Mouse (Mus musculus): Measurements from ENCODE around the gene Nrxn1. TPM values are rescaled to one million over a fixed set of nuclear protein-coding genes. Genes with fewer than 3 reads are reported as not detected.

Nrxn1 gene
- total RNA-seq, 2 experiments from 2014 or later: 1.2 to 2.0 TPM

DNA sequence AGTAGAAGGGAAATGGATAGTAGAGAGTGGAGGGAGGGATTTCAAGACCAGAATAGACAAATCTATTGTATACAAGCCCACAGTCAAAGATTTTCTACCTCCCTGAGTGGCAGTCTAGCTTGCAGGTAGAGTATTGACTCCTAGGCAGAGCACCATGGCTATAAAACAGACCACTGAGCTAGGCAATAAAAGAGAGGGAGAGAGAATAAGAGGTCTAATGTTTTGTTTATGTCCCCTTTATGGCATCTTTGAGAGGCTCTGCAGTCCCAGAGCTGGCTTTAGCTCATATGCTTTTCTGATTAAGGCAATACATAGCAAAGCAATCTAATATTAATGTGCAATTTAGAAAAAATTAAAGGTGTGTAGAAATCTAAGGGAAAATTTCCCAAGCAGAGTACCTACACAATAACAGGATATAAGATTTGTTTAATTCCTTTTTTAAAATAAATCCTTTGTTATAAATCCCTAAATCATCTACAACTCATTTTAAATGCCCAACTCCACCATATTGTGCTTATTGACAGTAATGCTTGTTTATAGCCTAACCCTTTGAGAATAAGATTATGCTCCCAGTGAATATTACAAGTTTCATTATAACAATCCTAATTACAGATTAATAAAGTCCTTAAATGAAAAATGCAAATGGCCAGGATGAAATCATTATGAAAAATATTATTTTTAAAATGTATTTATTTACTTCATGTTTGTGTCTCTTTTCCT lies 613.2 kb downstream of the Nrxn1 start:
- intact Hi-C loops (cut with DNase I): no loop called here
- DNase-seq (ENCODE audit: low spot score): no peak

DNA sequence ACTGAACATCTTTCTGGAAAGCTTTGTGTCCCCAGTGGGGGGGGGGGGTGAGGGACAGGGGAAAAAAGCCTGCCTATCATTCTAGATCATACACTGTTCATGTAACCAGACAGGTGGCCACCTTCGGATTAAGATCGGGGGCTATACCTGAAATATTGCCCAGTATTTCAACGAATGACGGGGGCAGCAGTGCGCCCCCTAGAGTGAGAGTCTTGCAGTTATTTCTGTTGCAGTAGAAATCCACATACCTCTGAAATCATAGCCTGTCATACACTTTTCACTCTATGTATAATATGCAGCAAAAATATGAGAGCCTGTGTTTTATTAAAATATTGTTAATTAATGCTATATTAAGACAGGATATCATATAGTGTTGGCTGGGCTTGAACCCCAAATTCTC lies 636.1 kb downstream of the Nrxn1 start:
- intact Hi-C loops (cut with DNase I): no loop called here
- no peak for DNase-seq (ENCODE audit: low spot score)

- no peak for DNase-seq (ENCODE audit: low spot score)
- intact Hi-C loops (cut with DNase I): no loop called here
These were observed 637.0 kb downstream of the Nrxn1 start for GRCm38 (mm10) chr17:90455904-90456303.

DNA sequence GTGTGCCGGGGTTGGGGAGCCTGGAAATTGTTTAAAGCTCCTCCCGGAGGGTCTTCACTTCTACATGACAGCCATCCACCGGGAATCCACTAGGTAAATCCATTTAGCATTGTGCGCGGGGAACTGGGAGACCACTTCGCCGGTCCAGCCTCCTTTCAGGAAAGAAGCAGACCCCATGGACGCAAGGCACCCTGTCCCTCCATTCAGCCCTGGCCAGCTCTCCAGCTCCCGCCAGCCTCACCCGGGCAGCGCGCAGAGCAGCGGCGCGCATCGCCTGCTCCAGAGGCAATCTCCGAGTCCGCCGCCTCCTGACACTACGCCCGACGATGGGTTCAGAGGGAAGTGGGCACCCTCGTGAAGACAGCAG lies 637.5 kb downstream of the Nrxn1 start:
- DNase-seq (ENCODE audit: low spot score): no peak
- intact Hi-C loops (cut with DNase I): no loop called here

- intact Hi-C loops (cut with DNase I): no loop called here
- no peak for DNase-seq (ENCODE audit: low spot score)
These were observed 638.0 kb downstream of the Nrxn1 start for GRCm38 (mm10) chr17:90454738-90455408.

DNA sequence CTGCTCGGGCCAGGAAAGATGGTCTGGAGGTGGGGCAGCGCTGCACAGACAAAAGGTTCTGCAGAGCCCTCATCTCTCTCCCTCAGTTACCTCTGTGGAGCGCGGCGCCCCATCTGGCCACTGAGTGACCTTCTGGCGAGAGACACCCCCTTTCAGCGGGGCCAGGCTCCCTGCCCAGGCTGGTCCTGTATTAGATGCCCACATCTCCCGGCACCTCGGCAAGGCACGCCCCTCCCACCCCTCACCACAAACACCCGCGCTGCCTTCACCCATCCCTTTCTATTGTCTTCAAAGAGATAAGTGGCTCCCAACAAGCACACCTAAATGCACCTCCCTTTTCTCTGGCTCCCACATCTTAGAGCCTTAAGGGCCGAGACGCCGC lies 638.5 kb downstream of the Nrxn1 start:
- intact Hi-C loops (cut with DNase I): no loop called here
- DNase-seq (ENCODE audit: low spot score): no peak

GRCm38 (mm10) chr17:90453280-90453679 lies 639.6 kb downstream of the Nrxn1 start:
- intact Hi-C loops (cut with DNase I): no loop called here
- no peak for DNase-seq (ENCODE audit: low spot score)

GRCm38 (mm10) chr17:90452770-90453169 lies 640.1 kb downstream of the Nrxn1 start:
- intact Hi-C loops (cut with DNase I): no loop called here
- DNase-seq (ENCODE audit: low spot score): no peak

DNA sequence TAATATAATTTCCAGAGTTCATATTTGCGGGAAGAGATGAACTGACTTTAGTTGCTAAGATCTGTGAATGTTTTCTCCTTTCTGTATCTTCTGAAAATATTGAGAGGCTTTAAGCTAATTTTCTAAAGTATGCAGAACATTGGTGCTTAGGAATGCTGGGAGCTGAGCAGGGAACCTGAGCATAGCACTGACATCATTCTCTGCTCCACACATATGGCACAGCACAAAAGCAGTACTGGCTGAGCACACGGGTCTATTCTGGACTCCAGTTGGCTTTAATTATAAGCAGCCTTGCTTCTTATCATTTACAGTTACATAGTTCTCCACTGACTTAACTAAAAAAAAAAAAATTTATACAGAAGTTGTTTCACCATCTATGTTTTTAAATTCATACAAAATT lies 641.5 kb downstream of the Nrxn1 start:
- no peak for DNase-seq (ENCODE audit: low spot score)
- intact Hi-C loops (cut with DNase I): no loop called here

- intact Hi-C loops (cut with DNase I): no loop called here
- no peak for DNase-seq (ENCODE audit: low spot score)
These were observed 649.8 kb downstream of the Nrxn1 start for GRCm38 (mm10) chr17:90443067-90443466.

- DNase-seq (ENCODE audit: low spot score): no peak
- intact Hi-C loops (cut with DNase I): no loop called here
These were observed 657.0 kb downstream of the Nrxn1 start for GRCm38 (mm10) chr17:90435836-90436235.

DNA sequence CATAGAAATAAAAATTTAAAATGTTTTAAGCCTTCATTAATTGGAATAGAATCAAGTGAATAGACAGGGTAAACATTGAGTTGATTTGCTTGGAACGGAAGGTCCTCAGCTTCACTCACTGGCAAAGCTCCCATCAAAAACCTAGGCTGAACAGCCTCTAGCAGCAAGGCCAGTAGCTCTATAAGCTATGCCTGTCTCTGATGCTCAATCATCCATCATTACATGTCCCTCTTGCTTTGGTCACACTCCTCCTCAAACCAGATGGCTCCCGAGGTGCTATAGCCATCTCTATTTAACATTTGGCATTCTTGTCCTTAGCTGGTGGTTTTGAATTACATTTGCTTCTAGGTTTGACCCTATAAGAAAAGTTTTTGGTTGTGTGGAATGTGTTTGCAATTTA lies 657.5 kb downstream of the Nrxn1 start:
- intact Hi-C loops (cut with DNase I): no loop called here
- DNase-seq (ENCODE audit: low spot score): no peak

DNA sequence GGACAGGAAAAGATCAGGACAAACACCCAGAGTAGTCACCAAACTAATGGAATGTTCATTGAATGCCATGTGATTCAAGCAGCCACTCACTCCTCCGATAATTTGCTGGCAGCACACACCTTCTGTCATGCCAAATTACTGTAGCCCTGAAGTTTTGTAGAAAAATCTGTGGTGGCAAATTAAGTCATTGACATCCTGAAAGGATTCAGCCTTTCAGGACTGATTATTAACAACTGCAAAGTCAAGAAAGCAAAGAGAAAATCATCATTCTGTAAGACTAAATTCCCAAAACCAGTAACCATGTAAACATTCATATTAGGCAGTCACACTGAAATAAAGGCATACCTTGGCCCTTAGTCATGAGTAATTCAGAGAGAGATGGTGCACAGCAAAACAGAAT lies 662.7 kb downstream of the Nrxn1 start:
- no peak for DNase-seq (ENCODE audit: low spot score)
- intact Hi-C loops (cut with DNase I): no loop called here

DNA sequence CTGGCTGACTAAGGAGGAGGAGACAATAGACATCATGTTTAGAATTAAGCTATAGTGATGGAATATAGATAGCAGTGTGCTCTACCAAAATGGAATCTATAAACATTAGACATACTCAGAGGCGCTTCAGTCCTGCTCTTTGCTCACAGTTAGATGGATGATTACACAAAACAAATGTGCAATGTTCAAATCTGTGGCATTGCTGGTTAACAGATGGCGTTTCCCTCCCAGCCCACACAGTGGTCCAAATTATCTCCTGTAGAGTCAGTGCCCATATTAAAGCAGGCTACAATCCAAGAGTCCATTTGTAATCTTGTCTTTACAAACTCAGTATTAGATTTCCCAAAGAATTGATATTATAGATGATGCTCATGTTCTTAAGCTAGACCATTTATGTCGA lies 666.9 kb downstream of the Nrxn1 start:
- no peak for DNase-seq (ENCODE audit: low spot score)
- intact Hi-C loops (cut with DNase I): no loop called here

DNA sequence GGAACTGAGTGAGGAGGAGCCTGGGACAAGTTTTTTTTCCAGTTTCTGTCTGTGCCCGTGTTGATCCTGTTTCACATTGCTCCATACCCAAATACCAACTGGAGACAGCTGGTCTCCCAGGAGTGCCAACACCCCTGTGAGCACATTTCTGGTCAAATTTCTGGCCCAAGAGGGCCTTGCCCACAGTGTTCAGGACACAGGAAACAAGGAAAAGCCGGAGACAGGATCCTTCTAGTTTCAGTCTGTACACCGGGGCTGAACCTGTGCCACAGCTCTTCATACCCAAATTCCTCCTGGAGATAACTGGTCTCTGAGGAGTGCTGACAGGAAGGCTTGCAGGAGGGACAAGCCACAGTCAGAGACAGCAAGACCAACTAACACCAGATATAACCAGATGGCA lies 670.3 kb downstream of the Nrxn1 start:
- intact Hi-C loops (cut with DNase I): no loop called here

GRCm38 (mm10) chr17:90420757-90421156 lies 672.1 kb downstream of the Nrxn1 start:
- intact Hi-C loops (cut with DNase I): no loop called here
- DNase-seq (ENCODE audit: low spot score): no peak

More for the DNA sequence above, 670.3 kb downstream of the Nrxn1 start:
- no peak for DNase-seq (ENCODE audit: low spot score)

GRCm38 (mm10) chr17:90419615-90420014 lies 673.3 kb downstream of the Nrxn1 start:
- intact Hi-C loops (cut with DNase I): no loop called here

DNA sequence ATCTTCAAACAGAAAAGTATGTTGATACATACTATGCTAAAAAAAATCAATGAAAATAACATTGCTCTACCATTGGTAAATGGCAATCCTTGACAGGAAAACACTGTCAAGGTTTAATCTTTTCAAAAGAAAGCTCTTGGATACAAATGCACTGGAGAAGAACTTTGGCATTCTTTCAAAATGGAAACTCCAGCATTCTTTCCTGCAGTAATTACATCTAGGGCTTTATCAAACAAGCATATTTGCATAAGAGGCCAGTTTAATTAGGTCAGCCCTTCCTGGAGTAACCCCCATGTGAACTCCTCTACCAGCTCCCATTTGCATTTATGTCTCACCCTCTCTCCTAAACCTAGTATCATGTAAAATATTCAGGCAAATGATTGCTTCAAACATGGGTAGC lies 696.5 kb downstream of the Nrxn1 start:
- no peak for DNase-seq (ENCODE audit: low spot score)
- intact Hi-C loops (cut with DNase I): no loop called here

More at GRCm38 (mm10) chr17:90419615-90420014, 673.3 kb downstream of the Nrxn1 start:
- no peak for DNase-seq (ENCODE audit: low spot score)

DNA sequence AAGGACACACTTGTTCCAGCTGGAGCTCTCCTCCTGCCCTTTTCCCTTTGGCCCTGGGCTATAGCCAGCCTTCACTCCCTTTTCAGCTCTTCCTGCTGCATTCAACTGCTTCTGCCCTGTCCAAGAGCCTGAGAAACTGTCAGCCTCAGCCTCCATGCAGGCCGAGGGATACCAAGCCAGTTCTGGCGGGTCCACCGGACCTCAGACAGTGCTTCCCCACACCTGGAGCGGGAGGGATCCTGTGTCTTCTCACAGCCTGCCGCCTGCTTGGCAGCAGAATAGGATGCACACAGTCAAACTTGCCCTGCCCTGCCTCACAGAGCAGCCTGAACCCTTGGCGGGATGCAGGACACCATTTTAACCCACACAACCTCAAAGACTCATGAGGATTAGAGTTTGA lies 698.3 kb downstream of the Nrxn1 start:
- intact Hi-C loops (cut with DNase I): no loop called here
- DNase-seq (ENCODE audit: low spot score): no peak

- intact Hi-C loops (cut with DNase I): no loop called here
- no peak for DNase-seq (ENCODE audit: low spot score)
These were observed 700.1 kb downstream of the Nrxn1 start for GRCm38 (mm10) chr17:90392751-90393150.

- DNase-seq (ENCODE audit: low spot score): no peak
- intact Hi-C loops (cut with DNase I): no loop called here
These were observed 702.3 kb downstream of the Nrxn1 start for GRCm38 (mm10) chr17:90390316-90391212.

All from heart, postnatal 25 days (tissue).